ENCODE assay signal across 8 mouse cellular contexts in the genomic region with DNA sequence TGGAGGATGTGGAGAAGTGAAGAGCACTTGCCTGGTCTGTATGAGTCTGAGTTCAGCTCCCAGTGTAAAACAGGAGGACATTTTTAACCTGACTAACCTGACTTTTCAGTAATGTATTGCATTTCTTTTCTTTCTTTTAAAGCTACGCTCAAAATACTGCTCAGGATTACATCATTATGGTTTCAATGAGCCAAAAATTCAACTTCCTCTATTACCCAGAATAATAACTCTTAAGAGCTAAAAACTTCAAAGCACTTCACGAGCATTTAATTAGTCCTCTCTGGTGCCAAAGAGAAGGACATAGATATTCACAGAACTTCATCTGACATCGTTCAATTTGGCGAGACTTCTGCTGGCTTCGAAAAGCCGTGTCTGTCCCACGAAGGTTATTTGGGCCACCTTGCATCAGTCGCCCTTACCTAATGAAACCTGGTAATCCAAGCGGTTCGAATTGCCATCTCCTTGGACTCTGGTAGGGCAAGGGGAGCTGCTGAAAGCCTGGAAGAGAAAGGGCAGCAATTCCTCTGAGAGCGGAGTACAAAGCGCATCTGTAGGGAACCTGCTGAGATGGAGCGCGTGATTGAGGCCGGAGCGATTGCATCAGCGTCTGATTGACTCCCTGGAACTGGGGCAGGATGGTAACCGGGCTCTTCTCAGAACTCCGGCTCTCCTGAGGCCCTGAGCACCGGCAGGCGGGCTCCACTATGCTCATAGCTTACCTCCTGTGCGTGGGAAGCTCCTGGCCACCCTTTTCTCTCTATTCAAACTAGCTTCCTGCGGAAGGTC. TPM values are rescaled to one million over a fixed set of nuclear protein-coding genes. Genes with fewer than 3 reads are reported as not detected.
A peak's percentile ranks its signal among the peaks of the same experiment; 100 is the strongest.
DNase-seq lines count a peak whose midpoint lies in the region; ATAC-seq lines count a peak whose summit lies in the region.

No protein-coding gene starts in this region.

- H3K36me3 ChIP-seq in lung, embryonic 15.5 days: no peaks in the 10 kb centered on the region

- no peak overlapping the region for H3K4me3 ChIP-seq in lung, embryonic 15.5 days

- peaks cover 28% of the 10 kb centered on the region for H3K4me1 ChIP-seq in lung, embryonic 15.5 days

- no peak for ATAC-seq in lung, embryonic 15.5 days (ENCODE audit: borderline replicate concordance, extremely low read depth, low FRiP score, low TSS enrichment)

- H3K4me2 ChIP-seq in lung, embryonic 15.5 days: peak overlapping the region; percentile 26; the same call in 1 of the 2 replicates

- DNase-seq in cerebellum, adult 11 months: peak; percentile 21
- no peak for DNase-seq in cerebellum, adult 8-10 months
- peak; percentile 14 for DNase-seq in embryo, embryonic 9.5 days (ENCODE audit: extremely low spot score)
- peak; percentile 19 to 21 for DNase-seq in heart, postnatal 14 days
- peak; percentile 66 to 83 for DNase-seq in kidney, postnatal 25 days
- peak; percentile 66 for DNase-seq in retina, embryonic 14.5 days (ENCODE audit: low spot score)
- no peak for DNase-seq in gastrocnemius, postnatal 14 days

- H3K27me3 ChIP-seq in lung, embryonic 15.5 days: no peaks in the 10 kb centered on the region

- H3K9me3 ChIP-seq in lung, embryonic 15.5 days: no peaks in the 10 kb centered on the region

- intact Hi-C loops in heart, postnatal 14 days (cut with DNase I): no loop called here
- intact Hi-C loops in gastrocnemius, postnatal 14 days (cut with DNase I; ENCODE audit: low total_unique reads): no loop called here

- no peak overlapping the region for H3K9ac ChIP-seq in lung, embryonic 15.5 days

- 32% methylated on average over 23 of the region's 23 CpGs for WGBS in lung, embryonic 15.5 days

- no peak overlapping the region for H3K27ac ChIP-seq in lung, embryonic 15.5 days

RNA-seq across cellular contexts. Expression of gene Siah1a, which starts 11.4 kb away (rescaled TPM):
- total RNA-seq in heart, postnatal 14 days (2021): 10 to 100 TPM; 16.8 to 19.1 TPM
- polyA plus RNA-seq in lung, embryonic 15.5 days (2015; fragmentation: Nextera tagmentation; extraction: Ambion mirVana): 49.9 and 50.8 TPM in 2 replicates
- total RNA-seq in gastrocnemius, postnatal 14 days (2021): 10 to 100 TPM; 10.5 to 12.6 TPM

RNA-seq across cellular contexts. Expression of gene Gm10638, which starts 11.6 kb away (rescaled TPM):
- 1 to 10 TPM; 2.8 to 3.0 TPM for total RNA-seq in heart, postnatal 14 days (2021)
- 4.0 and 5.0 TPM in 2 replicates for polyA plus RNA-seq in lung, embryonic 15.5 days (2015; fragmentation: Nextera tagmentation; extraction: Ambion mirVana)
- 1 to 10 TPM; 3.3 to 6.4 TPM for total RNA-seq in gastrocnemius, postnatal 14 days (2021)

Comparison
In these comparisons a context has a peak if more than half of its experiments do, and no peak if none do; other contexts are left out.
1. DNase-seq: peak in cerebellum, adult 11 months (single experiment), embryo, embryonic 9.5 days (single experiment), heart, postnatal 14 days (2 of 2), kidney, postnatal 25 days (2 of 2) and retina, embryonic 14.5 days (single experiment); none in cerebellum, adult 8-10 months (single experiment) and gastrocnemius, postnatal 14 days (single experiment).